Mouse (Mus musculus): ENCODE data around the gene Bicc1.

DNA sequence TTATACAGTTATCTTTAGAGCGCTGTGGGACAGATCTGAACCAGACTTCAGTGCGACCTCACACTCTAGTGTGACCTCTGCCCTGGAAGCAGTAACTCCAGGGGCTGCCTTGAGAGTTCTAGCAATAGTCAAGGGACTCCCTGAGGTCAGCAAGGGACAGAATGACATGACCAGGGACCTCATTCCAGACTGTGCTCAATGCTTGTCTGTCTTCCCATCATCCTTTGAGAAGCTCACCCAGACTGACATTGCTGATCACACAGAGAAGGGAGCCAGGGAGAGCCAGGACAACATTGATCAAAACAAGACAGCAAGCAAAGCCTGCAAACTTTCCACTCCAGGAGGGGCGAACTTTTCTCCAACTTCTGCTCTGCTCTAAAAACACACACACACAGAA, 38.7 kb downstream of the Bicc1 start:
- no peak for TF ChIP-seq CTCF (IDR thresholded peaks at IDR 0.05; ENCODE audit: low read depth, low read length)
- TF ChIP-seq TAL1 (conservative IDR thresholded peaks at IDR 0.05; ENCODE audit: low read depth, low read length): no peak
- no peak for TF ChIP-seq GATA1 (IDR thresholded peaks at IDR 0.05; ENCODE audit: borderline replicate concordance, low read length)
- no peak for TF ChIP-seq GATA2 (IDR thresholded peaks at IDR 0.05; ENCODE audit: borderline replicate concordance, low read depth, low read length)
- TF ChIP-seq POLR2AphosphoS5 (IDR thresholded peaks at IDR 0.05; ENCODE audit: insufficient replicate concordance, low read depth, low read length): no peak

Measured in G1E (cell line).